Mouse (Mus musculus) midbrain, postnatal 0 days (tissue): ENCODE data around the gene Med27. TPM values are rescaled to one million over a fixed set of nuclear protein-coding genes. Genes with fewer than 3 reads are reported as not detected.
A peak's percentile ranks its signal among the peaks of the same experiment; 100 is the strongest.

Experiments used
- ATAC-seq: fragments of 200-750 bp; cut with Nextera tagmentation; 2 replicates; pipeline ENCODE4 v1.8.0; 2017; ENCODE audit warnings: moderate number of reproducible peaks, mild to moderate bottlenecking, moderate TSS enrichment, moderate library complexity; ENCODE audit not compliant: low FRiP score
- DNase-seq: peaks from one replicate; pipeline ENCODE4 v3.0.0-alpha.2; 2015; ENCODE audit warnings: low spot score
- H3K27ac ChIP-seq: fragments of 300-500 bp; sonication (generic); 2 replicates; pipeline ENCODE4 v1.5.1; 2014; ENCODE audit warnings: low read depth, mild to moderate bottlenecking, low read length, mixed read lengths
- H3K27me3 ChIP-seq: fragments of 300-500 bp; sonication (generic); 2 replicates; pipeline ENCODE4 v1.6.1; 2014; ENCODE audit warnings: low read length, control low read depth, mixed read lengths; ENCODE audit not compliant: insufficient read depth
- H3K36me3 ChIP-seq: fragments of 300-500 bp; sonication (generic); 2 replicates; pipeline ENCODE4 v1.6.1; 2014; ENCODE audit warnings: low read length, control low read depth, mixed read lengths; ENCODE audit not compliant: insufficient read depth
- H3K4me1 ChIP-seq: fragments of 300-500 bp; sonication (generic); 2 replicates; pipeline ENCODE4 v1.6.1; 2014; ENCODE audit warnings: mild to moderate bottlenecking, control low read depth, antibody characterized with exemption, low read length, mixed read lengths; ENCODE audit not compliant: insufficient read depth
- H3K4me2 ChIP-seq: fragments of 300-500 bp; sonication (generic); 2 replicates; pipeline ENCODE4 v1.6.1; 2014; ENCODE audit warnings: low read depth, mild to moderate bottlenecking, low read length, mixed read lengths; ENCODE audit not compliant: poor library complexity, severe bottlenecking
- H3K4me3 ChIP-seq: fragments of 300-500 bp; sonication (generic); 2 replicates; pipeline ENCODE4 v1.5.1; 2014; ENCODE audit warnings: low read depth, mild to moderate bottlenecking, low read length, moderate library complexity
- H3K9ac ChIP-seq: fragments of 300-500 bp; sonication (generic); replicated peaks from 2 replicates; pipeline ENCODE4 v1.6.1; 2014; ENCODE audit warnings: mild to moderate bottlenecking, low read length, moderate library complexity, mixed read lengths; ENCODE audit not compliant: poor library complexity, severe bottlenecking
- H3K9me3 ChIP-seq: fragments of 300-500 bp; sonication (generic); 2 replicates; pipeline ENCODE4 v1.6.1; 2016; ENCODE audit warnings: low read length, control low read depth
- CTCF ChIP-seq: IDR thresholded peaks from 2 replicates; pipeline ENCODE4 v1.5.1; 2016; ENCODE audit warnings: antibody characterized with exemption, mild to moderate bottlenecking
- WGBS: fragments of 180-500 bp; shearing (Covaris S2); extraction: QIAGEN DNeasy Blood & Tissue Kit; methylation state at CpG from one replicate; pipeline ENCODE4 v1.1.7; 2014; 5-methylcytosine and 5-hydroxymethylcytosine counted together
- polyA plus RNA-seq: library from polyadenylated mRNA; unstranded; fragments of >200 nt; fragmentation: Nextera tagmentation; extraction: Ambion mirVana; gene quantifications from 2 replicates; pipeline ENCODE4 v1.2.1, GENCODE M21; 2015
- total RNA-seq: library from RNA; depleted of rRNA; stranded (reverse); fragments of >200 nt; gene quantifications from 2 replicates; pipeline ENCODE4 v1.2.3, GENCODE M21; 2014

The Med27 gene
- total and polyA plus RNA-seq, 2 experiments from 2014 or later: 58.0 to 65.0 TPM

DNA sequence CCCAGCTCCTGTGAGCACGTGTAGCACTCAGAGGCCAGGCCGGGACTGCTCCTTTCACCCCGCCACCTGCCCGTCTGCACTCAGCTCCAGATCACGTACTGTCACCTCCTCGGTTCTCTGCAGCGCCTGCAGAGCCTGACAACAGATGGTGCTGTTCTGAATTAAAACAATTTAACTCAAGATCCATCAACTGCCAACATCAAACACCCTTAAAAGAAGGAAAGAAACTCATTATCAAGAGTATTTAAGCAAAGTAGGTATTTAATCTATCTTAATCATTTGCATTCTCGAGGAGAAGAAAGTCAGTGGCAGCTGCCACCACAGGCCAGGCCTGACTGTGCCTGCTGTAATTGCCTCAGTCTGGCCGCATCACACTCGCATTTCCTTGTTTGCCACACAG is 38.8 kb downstream of the Med27 start:
- H3K4me2 ChIP-seq: no peak overlapping the region
- no peak overlapping the region for H3K4me3 ChIP-seq
- ATAC-seq (no peak), DNase-seq (peak; percentile 32)
- H3K36me3 ChIP-seq: no peaks in the 10 kb centered on the region
- H3K9me3 ChIP-seq: no peaks in the 10 kb centered on the region
- peaks cover 2% of the 10 kb centered on the region; the same call in 1 of the 2 replicates for H3K4me1 ChIP-seq
- no peak overlapping the region for H3K27ac ChIP-seq
- no peaks in the 10 kb centered on the region for H3K27me3 ChIP-seq
- no peak overlapping the region for H3K9ac ChIP-seq
- 36% methylated on average over 10 of the region's 10 CpGs for WGBS
- peak; percentile 45 for TF ChIP-seq CTCF

DNA sequence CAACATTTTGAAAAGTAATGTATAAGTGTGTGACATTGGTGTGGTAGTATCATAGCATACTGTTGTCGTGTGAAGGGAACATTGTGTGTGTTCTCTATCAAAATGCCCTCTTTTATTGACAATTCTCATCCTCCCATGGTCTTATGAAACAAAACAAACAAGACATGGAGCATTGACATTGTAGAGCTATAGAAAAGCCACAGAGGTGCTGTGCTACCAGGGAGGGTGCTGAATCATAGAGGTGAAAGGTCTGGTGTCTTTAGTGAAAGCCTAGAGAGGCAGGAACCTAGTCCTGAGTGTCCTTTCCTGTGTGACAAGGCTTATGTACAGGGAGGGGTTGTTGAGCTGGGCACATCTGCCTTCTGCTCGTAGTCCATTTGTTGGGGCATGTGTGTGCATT is 40.6 kb downstream of the Med27 start:
- DNase-seq: no peak
- TF ChIP-seq CTCF: no peak

DNA sequence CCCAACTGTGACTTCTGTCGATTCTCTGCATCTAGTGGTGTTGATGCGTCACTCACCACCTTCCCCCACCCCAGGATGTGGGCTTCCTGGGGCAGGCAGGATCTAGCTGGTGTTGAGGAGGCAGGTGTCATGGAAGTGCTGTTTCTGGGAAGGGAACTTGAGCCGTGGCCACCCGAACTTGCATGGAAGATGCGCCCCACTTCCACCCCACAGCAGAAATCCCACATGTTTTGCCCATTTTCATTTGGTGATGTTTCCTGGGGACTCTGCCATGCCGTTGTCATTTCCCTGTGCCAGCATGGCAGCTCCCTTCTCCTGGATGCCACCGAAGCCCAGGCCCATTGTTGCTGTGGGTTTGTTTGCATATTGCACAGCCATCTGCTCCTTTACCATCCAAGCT is 42.3 kb downstream of the Med27 start:
- 85% methylated on average over 7 of the region's 7 CpGs for WGBS
- TF ChIP-seq CTCF: no peak
- Histone ChIP-seq H3K4me2 (no peak overlapping the region), H3K4me3 (no peak overlapping the region), H3K36me3 (no peaks in the 10 kb centered on the region), H3K27me3 (no peaks in the 10 kb centered on the region), H3K9ac (no peak overlapping the region), H3K27ac (no peak overlapping the region), H3K9me3 (no peaks in the 10 kb centered on the region), H3K4me1 (no peaks in the 10 kb centered on the region; the same call in 1 of the 2 replicates)
- no peak for DNase-seq
- no peak for ATAC-seq

More for the DNA sequence above, 40.6 kb downstream of the Med27 start:
- Histone ChIP-seq H3K9ac (no peak overlapping the region), H3K4me2 (no peak overlapping the region), H3K27me3 (no peaks in the 10 kb centered on the region), H3K27ac (no peak overlapping the region), H3K36me3 (no peaks in the 10 kb centered on the region), H3K9me3 (no peaks in the 10 kb centered on the region), H3K4me1 (no peaks in the 10 kb centered on the region; the same call in 1 of the 2 replicates), H3K4me3 (no peak overlapping the region)
- WGBS: 86% methylated on average over 2 of the region's 2 CpGs
- no peak for ATAC-seq

DNA sequence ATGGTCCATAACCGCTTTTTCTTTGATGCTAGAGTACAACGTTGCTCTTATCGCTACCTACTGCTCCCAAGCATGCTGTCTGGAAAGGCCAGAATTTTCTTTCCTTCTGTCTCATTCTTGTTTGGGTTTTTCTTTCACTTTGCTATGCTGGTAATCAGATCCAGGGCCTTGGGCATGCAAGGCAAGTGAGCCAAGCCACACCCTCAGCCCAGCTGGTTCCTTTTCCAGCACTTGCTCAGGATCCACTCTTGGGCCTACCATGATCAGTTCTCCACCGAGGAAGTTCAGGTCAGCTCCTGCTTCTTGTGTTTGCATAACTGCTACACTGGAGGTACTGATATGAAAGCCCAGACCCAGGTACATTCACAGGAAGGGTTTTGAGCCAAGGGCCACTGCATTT is 44.5 kb downstream of the Med27 start:
- Histone ChIP-seq H3K4me3 (no peak overlapping the region), H3K9ac (no peak overlapping the region), H3K4me2 (no peak overlapping the region), H3K4me1 (no peaks in the 10 kb centered on the region; the same call in 1 of the 2 replicates), H3K27ac (no peak overlapping the region), H3K27me3 (no peaks in the 10 kb centered on the region), H3K9me3 (no peaks in the 10 kb centered on the region), H3K36me3 (no peaks in the 10 kb centered on the region)
- TF ChIP-seq CTCF: no peak
- ATAC-seq: no peak
- WGBS: 93% methylated on average over 4 of the region's 4 CpGs
- no peak for DNase-seq

DNA sequence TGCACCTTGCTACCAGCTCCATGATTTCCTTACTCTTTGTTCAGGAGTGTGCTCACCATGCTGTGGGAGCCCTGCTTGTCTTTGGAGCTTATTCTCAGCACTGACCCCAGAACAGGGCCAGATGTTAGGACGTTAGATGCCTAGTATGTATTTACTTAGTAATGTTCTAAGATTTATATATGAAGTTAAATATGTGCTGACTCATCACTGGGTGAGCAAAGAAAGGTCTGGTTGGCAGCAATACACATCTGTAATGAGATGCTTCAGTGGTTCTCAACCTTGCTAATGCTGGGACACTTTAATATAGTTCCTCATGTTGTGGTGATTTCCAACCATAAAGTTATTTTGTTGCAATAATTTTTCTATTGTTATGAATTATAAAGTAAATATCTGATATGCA is 45.4 kb downstream of the Med27 start:
- no peak overlapping the region for H3K4me2 ChIP-seq
- WGBS: 77% methylated on average over 1 of the region's 1 CpGs
- H3K36me3 ChIP-seq: no peaks in the 10 kb centered on the region
- no peaks in the 10 kb centered on the region for H3K4me1 ChIP-seq
- H3K27ac ChIP-seq: no peak overlapping the region
- TF ChIP-seq CTCF: no peak
- no peak for ATAC-seq
- no peak overlapping the region for H3K9ac ChIP-seq
- no peak for DNase-seq
- H3K9me3 ChIP-seq: no peaks in the 10 kb centered on the region
- H3K27me3 ChIP-seq: no peaks in the 10 kb centered on the region
- no peak overlapping the region for H3K4me3 ChIP-seq

DNA sequence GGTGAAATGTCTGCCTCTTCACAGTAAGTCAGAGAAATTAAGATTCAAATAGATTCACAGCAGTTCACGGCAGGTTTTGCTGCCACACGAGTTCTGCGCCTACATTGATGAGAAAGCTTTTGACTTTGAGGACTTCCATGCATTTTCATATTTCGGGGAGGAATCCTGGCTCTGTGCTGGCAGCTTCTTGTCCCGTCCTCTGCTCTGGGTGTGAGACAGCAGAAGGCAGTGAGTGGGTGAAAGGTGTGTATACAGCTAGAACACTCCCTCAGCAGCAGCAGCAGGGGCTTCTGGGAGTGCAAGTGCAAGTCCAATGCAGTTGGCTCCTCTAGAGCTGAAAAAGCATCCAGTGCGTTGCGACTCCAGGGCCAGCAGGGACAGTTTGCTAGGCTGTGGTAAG is 53.6 kb downstream of the Med27 start:
- Histone ChIP-seq H3K4me2 (no peak overlapping the region), H3K9me3 (no peaks in the 10 kb centered on the region), H3K36me3 (no peaks in the 10 kb centered on the region), H3K27ac (no peak overlapping the region), H3K27me3 (no peaks in the 10 kb centered on the region), H3K4me1 (no peaks in the 10 kb centered on the region), H3K4me3 (no peak overlapping the region), H3K9ac (no peak overlapping the region)
- TF ChIP-seq CTCF: no peak
- no peak for ATAC-seq
- WGBS: 74% methylated on average over 7 of the region's 7 CpGs
- no peak for DNase-seq
